ENCODE assay signal across 17 mouse cellular contexts in genomic region chr11:69883527-69884151, GRCm38 (mm10). TPM values are rescaled to one million over a fixed set of nuclear protein-coding genes. Genes with fewer than 3 reads are reported as not detected.
DNase-seq lines count a peak whose midpoint lies in the region; ATAC-seq and TF ChIP-seq lines count a peak whose summit lies in the region.
"Had no signal": no experiment of that assay in that cellular context is flagged by ENCODE, and none has a peak within 500 bp of the region (broad histone marks: within the 10 kb centered on the region; RNA-seq: fewer than 3 reads in every experiment).

No protein-coding gene starts in this region.

- H3K4me3 ChIP-seq in embryonic facial prominence, embryonic 15.5 days (replicated peaks), result no peak overlapping the region
- no peak overlapping the region for H3K4me3 ChIP-seq in embryonic facial prominence, embryonic 10.5 days
- H3K4me3 ChIP-seq in kidney, embryonic 15.5 days (replicated peaks), result no peak overlapping the region
- no peak overlapping the region for H3K4me3 ChIP-seq in kidney, embryonic 14.5 days (ENCODE audit: low read length)
- no peak overlapping the region for H3K4me3 ChIP-seq in heart, postnatal 0 days (ENCODE audit: low read depth, low read length)
- no peak overlapping the region for H3K4me3 ChIP-seq in forebrain, embryonic 12.5 days (replicated peaks)
- H3K4me3 ChIP-seq: hindbrain, embryonic 13.5 days; left cerebral cortex, adult 2 months; midbrain, embryonic 15.5 days; neural tube, embryonic 12.5 days had no signal

- TF ChIP-seq EP300 in heart, postnatal 0 days (IDR thresholded peaks at IDR 0.05; ENCODE audit: low read depth), result no peak

- no peaks in the 10 kb centered on the region for H3K9me3 ChIP-seq in embryonic facial prominence, embryonic 15.5 days (replicated peaks)
- H3K9me3 ChIP-seq in embryonic facial prominence, embryonic 10.5 days, result no peaks in the 10 kb centered on the region
- H3K9me3 ChIP-seq in kidney, embryonic 15.5 days (replicated peaks), result no peaks in the 10 kb centered on the region
- no peaks in the 10 kb centered on the region for H3K9me3 ChIP-seq in kidney, embryonic 14.5 days (ENCODE audit: control insufficient read depth, low read length)
- no peaks in the 10 kb centered on the region for H3K9me3 ChIP-seq in heart, postnatal 0 days (replicated peaks; ENCODE audit: control insufficient read depth, low read length)
- H3K9me3 ChIP-seq in forebrain, embryonic 12.5 days, result no peaks in the 10 kb centered on the region
- H3K9me3 ChIP-seq: hindbrain, embryonic 13.5 days; midbrain, embryonic 15.5 days; neural tube, embryonic 12.5 days had no signal

- no peak for TF ChIP-seq CTCF in heart, postnatal 0 days (IDR thresholded peaks at IDR 0.05; ENCODE audit: low read depth)

- no peaks in the 10 kb centered on the region for H3K36me3 ChIP-seq in embryonic facial prominence, embryonic 15.5 days
- no peaks in the 10 kb centered on the region for H3K36me3 ChIP-seq in embryonic facial prominence, embryonic 10.5 days (replicated peaks)
- no peaks in the 10 kb centered on the region for H3K36me3 ChIP-seq in kidney, embryonic 15.5 days
- no peaks in the 10 kb centered on the region for H3K36me3 ChIP-seq in kidney, embryonic 14.5 days (ENCODE audit: control insufficient read depth, insufficient read depth, low read length)
- no peaks in the 10 kb centered on the region for H3K36me3 ChIP-seq in heart, postnatal 0 days (replicated peaks; ENCODE audit: control insufficient read depth, insufficient read depth, low read length)
- H3K36me3 ChIP-seq in forebrain, embryonic 12.5 days (replicated peaks), result no peaks in the 10 kb centered on the region
- H3K36me3 ChIP-seq: hindbrain, embryonic 13.5 days; midbrain, embryonic 15.5 days; neural tube, embryonic 12.5 days had no signal

- H3K4me2 ChIP-seq in embryonic facial prominence, embryonic 15.5 days (replicated peaks), result no peak overlapping the region
- no peak overlapping the region for H3K4me2 ChIP-seq in kidney, embryonic 15.5 days
- H3K4me2 ChIP-seq in kidney, embryonic 14.5 days (replicated peaks; ENCODE audit: low read depth, low read length), result no peak overlapping the region
- no peak overlapping the region for H3K4me2 ChIP-seq in heart, postnatal 0 days (ENCODE audit: low read depth, low read length)
- no peak overlapping the region for H3K4me2 ChIP-seq in forebrain, embryonic 12.5 days
- H3K4me2 ChIP-seq: hindbrain, embryonic 13.5 days; midbrain, embryonic 15.5 days; neural tube, embryonic 12.5 days had no signal

- peak overlapping the region; percentile 58; the same call in 1 of the 2 replicates for H3K27ac ChIP-seq in embryonic facial prominence, embryonic 15.5 days (replicated peaks)
- H3K27ac ChIP-seq in embryonic facial prominence, embryonic 10.5 days (replicated peaks), result no peak overlapping the region
- peak overlapping the region; percentile 32; the same call in 1 of the 2 replicates for H3K27ac ChIP-seq in kidney, embryonic 15.5 days
- H3K27ac ChIP-seq in kidney, embryonic 14.5 days (ENCODE audit: low read depth, low read length), result no peak overlapping the region
- peak overlapping the region; percentile 60 for H3K27ac ChIP-seq in heart, postnatal 0 days (ENCODE audit: low read depth)
- no peak overlapping the region for H3K27ac ChIP-seq in forebrain, embryonic 12.5 days
- H3K27ac ChIP-seq: hindbrain, embryonic 13.5 days; left cerebral cortex, adult 2 months; midbrain, embryonic 15.5 days; neural tube, embryonic 12.5 days had no signal

- peaks cover 34% of the 10 kb centered on the region for H3K4me1 ChIP-seq in embryonic facial prominence, embryonic 15.5 days
- H3K4me1 ChIP-seq in embryonic facial prominence, embryonic 10.5 days, result peaks cover 41% of the 10 kb centered on the region
- peaks cover 40% of the 10 kb centered on the region for H3K4me1 ChIP-seq in kidney, embryonic 15.5 days
- peaks cover 25% of the 10 kb centered on the region for H3K4me1 ChIP-seq in kidney, embryonic 14.5 days (ENCODE audit: control insufficient read depth, insufficient read depth, low read length)
- peaks cover 8% of the 10 kb centered on the region; the same call in 1 of the 2 replicates for H3K4me1 ChIP-seq in heart, postnatal 0 days (ENCODE audit: control insufficient read depth, insufficient read depth)
- peaks cover 28% of the 10 kb centered on the region for H3K4me1 ChIP-seq in forebrain, embryonic 12.5 days

- WGBS in embryonic facial prominence, embryonic 15.5 days, result 70% methylated on average over 8 of the region's 8 CpGs
- WGBS in embryonic facial prominence, embryonic 10.5 days, result 88% methylated on average over 8 of the region's 8 CpGs
- 87% methylated on average over 8 of the region's 8 CpGs for WGBS in kidney, embryonic 15.5 days
- 91% methylated on average over 8 of the region's 8 CpGs for WGBS in kidney, embryonic 14.5 days
- WGBS in heart, postnatal 0 days, result 76% methylated on average over 8 of the region's 8 CpGs
- WGBS in forebrain, embryonic 12.5 days, result 93% methylated on average over 8 of the region's 8 CpGs

- H3K27me3 ChIP-seq in embryonic facial prominence, embryonic 15.5 days, result no peaks in the 10 kb centered on the region
- H3K27me3 ChIP-seq in embryonic facial prominence, embryonic 10.5 days (replicated peaks; ENCODE audit: low read depth, poor library complexity, severe bottlenecking), result peaks cover 23% of the 10 kb centered on the region
- no peaks in the 10 kb centered on the region for H3K27me3 ChIP-seq in kidney, embryonic 15.5 days
- H3K27me3 ChIP-seq in kidney, embryonic 14.5 days (ENCODE audit: control insufficient read depth, insufficient read depth, low read length), result no peaks in the 10 kb centered on the region
- H3K27me3 ChIP-seq in heart, postnatal 0 days (ENCODE audit: control insufficient read depth, insufficient read depth, low read length), result no peaks in the 10 kb centered on the region
- H3K27me3 ChIP-seq in forebrain, embryonic 12.5 days, result peaks cover 31% of the 10 kb centered on the region

- ATAC-seq in embryonic facial prominence, embryonic 15.5 days (ENCODE audit: insufficient number of reproducible peaks, low FRiP score, low TSS enrichment, low read depth), result no peak
- ATAC-seq in kidney, embryonic 15.5 days (replicated peaks; ENCODE audit: low FRiP score), result no peak
- ATAC-seq in kidney, embryonic 14.5 days (ENCODE audit: low FRiP score, low TSS enrichment), result no peak
- ATAC-seq in heart, postnatal 0 days (ENCODE audit: insufficient read depth, low read depth), result no peak
- ATAC-seq in forebrain, embryonic 12.5 days (ENCODE audit: low FRiP score), result no peak
- ATAC-seq: forebrain, embryonic 16.5 days; midbrain, embryonic 15.5 days had no signal

- no peak for DNase-seq in embryonic facial prominence, embryonic 10.5 days (ENCODE audit: low spot score)
- DNase-seq in 3134 (ENCODE audit: extremely low read depth, insufficient read length, low spot score), result peak; percentile 48
- no peak for DNase-seq in heart, postnatal 0 days (ENCODE audit: low spot score)
- DNase-seq in left cerebral cortex, adult 18-20 months (ENCODE audit: low spot score in 2 of 2), result no peak
- DNase-seq: gastrocnemius, postnatal 14 days had no signal

- no peak overlapping the region for H3K9ac ChIP-seq in embryonic facial prominence, embryonic 15.5 days
- H3K9ac ChIP-seq in kidney, embryonic 15.5 days, result no peak overlapping the region
- H3K9ac ChIP-seq in kidney, embryonic 14.5 days (ENCODE audit: low read depth, low read length), result no peak overlapping the region
- no peak overlapping the region for H3K9ac ChIP-seq in heart, postnatal 0 days (replicated peaks; ENCODE audit: low read depth, low read length)
- H3K9ac ChIP-seq in forebrain, embryonic 12.5 days, result no peak overlapping the region
- H3K9ac ChIP-seq: hindbrain, embryonic 13.5 days; midbrain, embryonic 15.5 days; neural tube, embryonic 12.5 days had no signal

RNA-seq across cellular contexts. Expression of gene Kctd11, which starts 2.4 kb away (rescaled TPM):
- polyA plus RNA-seq in embryonic facial prominence, embryonic 15.5 days (2015; fragmentation: Nextera tagmentation; extraction: Ambion mirVana), result 13.8 and 18.1 TPM in 2 replicates
- polyA plus RNA-seq in embryonic facial prominence, embryonic 10.5 days (2016; fragmentation: Nextera tagmentation; extraction: Ambion mirVana), result 6.8 and 7.0 TPM in 2 replicates
- polyA plus RNA-seq in kidney, embryonic 15.5 days (2015; fragmentation: Nextera tagmentation; extraction: Ambion mirVana), result 9.4 and 10.1 TPM in 2 replicates
- polyA plus RNA-seq in kidney, embryonic 14.5 days (2014; fragmentation: Nextera tagmentation; extraction: Ambion mirVana), result 3.8 and 6.4 TPM in 2 replicates
- total RNA-seq in heart, postnatal 0 days (2014; rRNA removed; ENCODE audit: low replicate concordance), result 2.3 and 9.4 TPM in 2 replicates
- 1.9 and 2.3 TPM in 2 replicates for polyA plus RNA-seq in heart, postnatal 0 days (2015; fragmentation: Nextera tagmentation; extraction: Ambion mirVana)
- 1 to 10 TPM; 1.2 to 1.4 TPM for total RNA-seq in left cerebral cortex, adult 18-20 months (2021)
- polyA plus RNA-seq in forebrain, embryonic 12.5 days (2016; fragmentation: Nextera tagmentation; extraction: Ambion mirVana), result 1.7 and 2.5 TPM in 2 replicates

RNA-seq across cellular contexts. Expression of gene Tmem95, which starts 5.8 kb away (rescaled TPM):
- polyA plus RNA-seq in embryonic facial prominence, embryonic 15.5 days (2015; fragmentation: Nextera tagmentation; extraction: Ambion mirVana), result 0.35 and 0.47 TPM in 2 replicates
- 0.31 TPM in 1 of 2 replicates, not detected in the other for polyA plus RNA-seq in embryonic facial prominence, embryonic 10.5 days (2016; fragmentation: Nextera tagmentation; extraction: Ambion mirVana)
- 0.32 TPM in 1 of 2 replicates, not detected in the other for polyA plus RNA-seq in kidney, embryonic 15.5 days (2015; fragmentation: Nextera tagmentation; extraction: Ambion mirVana)
- not detected in 2 replicates for polyA plus RNA-seq in kidney, embryonic 14.5 days (2014; fragmentation: Nextera tagmentation; extraction: Ambion mirVana)
- total RNA-seq in heart, postnatal 0 days (2014; rRNA removed; ENCODE audit: low replicate concordance), result not detected in 2 replicates
- polyA plus RNA-seq in heart, postnatal 0 days (2015; fragmentation: Nextera tagmentation; extraction: Ambion mirVana), result not detected in 2 replicates
- total RNA-seq in left cerebral cortex, adult 18-20 months (2021), result not detected
- polyA plus RNA-seq in forebrain, embryonic 12.5 days (2016; fragmentation: Nextera tagmentation; extraction: Ambion mirVana), result not detected in 2 replicates
- total RNA-seq: common myeloid progenitor, adult 5-6 weeks; gastrocnemius, postnatal 14 days; left cerebral cortex, adult 2 months; liver, adult 2 months had no signal
- polyA plus RNA-seq: forebrain, embryonic 16.5 days; hindbrain, embryonic 13.5 days; liver, adult 2 months; midbrain, embryonic 15.5 days; neural tube, embryonic 12.5 days; spleen, adult 2 months had no signal

RNA-seq across cellular contexts. Expression of gene Acap1, which starts 11.7 kb away (rescaled TPM):
- polyA plus RNA-seq in embryonic facial prominence, embryonic 15.5 days (2015; fragmentation: Nextera tagmentation; extraction: Ambion mirVana), result 1.8 and 2.3 TPM in 2 replicates
- polyA plus RNA-seq in embryonic facial prominence, embryonic 10.5 days (2016; fragmentation: Nextera tagmentation; extraction: Ambion mirVana), result 1.3 and 1.5 TPM in 2 replicates
- 0.58 and 0.62 TPM in 2 replicates for polyA plus RNA-seq in kidney, embryonic 15.5 days (2015; fragmentation: Nextera tagmentation; extraction: Ambion mirVana)
- polyA plus RNA-seq in kidney, embryonic 14.5 days (2014; fragmentation: Nextera tagmentation; extraction: Ambion mirVana), result 0.20 and 0.28 TPM in 2 replicates
- total RNA-seq in heart, postnatal 0 days (2014; rRNA removed; ENCODE audit: low replicate concordance), result 2.5 and 9.7 TPM in 2 replicates
- polyA plus RNA-seq in heart, postnatal 0 days (2015; fragmentation: Nextera tagmentation; extraction: Ambion mirVana), result 2.5 TPM in 2 replicates
- total RNA-seq in left cerebral cortex, adult 18-20 months (2021), result under 1 TPM in 1 of 2 experiments, not detected in 1; 0.14 TPM
- polyA plus RNA-seq in forebrain, embryonic 12.5 days (2016; fragmentation: Nextera tagmentation; extraction: Ambion mirVana), result 0.47 and 0.83 TPM in 2 replicates
- total RNA-seq: left cerebral cortex, adult 2 months had no signal

RNA-seq across cellular contexts. Expression of gene 2810408A11Rik, which starts 17.1 kb away (rescaled TPM):
- polyA plus RNA-seq in embryonic facial prominence, embryonic 15.5 days (2015; fragmentation: Nextera tagmentation; extraction: Ambion mirVana), result 8.7 and 9.4 TPM in 2 replicates
- polyA plus RNA-seq in embryonic facial prominence, embryonic 10.5 days (2016; fragmentation: Nextera tagmentation; extraction: Ambion mirVana), result 14.7 and 14.8 TPM in 2 replicates
- 12.6 and 13.0 TPM in 2 replicates for polyA plus RNA-seq in kidney, embryonic 15.5 days (2015; fragmentation: Nextera tagmentation; extraction: Ambion mirVana)
- 12.4 and 15.1 TPM in 2 replicates for polyA plus RNA-seq in kidney, embryonic 14.5 days (2014; fragmentation: Nextera tagmentation; extraction: Ambion mirVana)
- total RNA-seq in heart, postnatal 0 days (2014; rRNA removed; ENCODE audit: low replicate concordance), result 1.8 and 6.3 TPM in 2 replicates
- 2.8 and 3.9 TPM in 2 replicates for polyA plus RNA-seq in heart, postnatal 0 days (2015; fragmentation: Nextera tagmentation; extraction: Ambion mirVana)
- total RNA-seq in left cerebral cortex, adult 18-20 months (2021), result under 1 TPM; 0.35 to 0.72 TPM
- polyA plus RNA-seq in forebrain, embryonic 12.5 days (2016; fragmentation: Nextera tagmentation; extraction: Ambion mirVana), result 22.4 TPM in 2 replicates

RNA-seq across cellular contexts. Expression of gene Neurl4, which starts 17.2 kb away (rescaled TPM):
- polyA plus RNA-seq in embryonic facial prominence, embryonic 15.5 days (2015; fragmentation: Nextera tagmentation; extraction: Ambion mirVana), result 7.8 and 8.5 TPM in 2 replicates
- 10.9 and 11.1 TPM in 2 replicates for polyA plus RNA-seq in embryonic facial prominence, embryonic 10.5 days (2016; fragmentation: Nextera tagmentation; extraction: Ambion mirVana)
- polyA plus RNA-seq in kidney, embryonic 15.5 days (2015; fragmentation: Nextera tagmentation; extraction: Ambion mirVana), result 9.3 and 10.8 TPM in 2 replicates
- polyA plus RNA-seq in kidney, embryonic 14.5 days (2014; fragmentation: Nextera tagmentation; extraction: Ambion mirVana), result 13.0 and 16.3 TPM in 2 replicates
- total RNA-seq in heart, postnatal 0 days (2014; rRNA removed; ENCODE audit: low replicate concordance), result 39.2 and 59.5 TPM in 2 replicates
- polyA plus RNA-seq in heart, postnatal 0 days (2015; fragmentation: Nextera tagmentation; extraction: Ambion mirVana), result 3.6 and 4.5 TPM in 2 replicates
- total RNA-seq in left cerebral cortex, adult 18-20 months (2021), result 100 to 1,000 TPM; 116 to 118 TPM
- 18.9 and 19.3 TPM in 2 replicates for polyA plus RNA-seq in forebrain, embryonic 12.5 days (2016; fragmentation: Nextera tagmentation; extraction: Ambion mirVana)

Comparison
In these comparisons a context has a peak if more than half of its experiments do, and no peak if none do; other contexts are left out.
1. H3K27ac ChIP-seq: peak in embryonic facial prominence, embryonic 15.5 days (single experiment), kidney, embryonic 15.5 days (single experiment) and heart, postnatal 0 days (single experiment); none in embryonic facial prominence, embryonic 10.5 days (single experiment), kidney, embryonic 14.5 days (single experiment) and forebrain, embryonic 12.5 days (single experiment).